Mouse (Mus musculus): ENCODE measurements at regions not wholly inside any gene's neighbourhood (a gene's known extent, or its start where the extent isn't known, plus 50 kb on each side); places are given as distances from the start of the nearest gene placed in this dataset.

GRCm38 (mm10) chr3:143834725-143835124 is 370.3 kb downstream of the Lmo4 start:
- WGBS = 75% methylated on average over 2 of the region's 2 CpGs
- no peak overlapping the region for H3K9ac ChIP-seq

GRCm38 (mm10) chr3:143823395-143823777 is 381.6 kb downstream of the Lmo4 start:
- Histone ChIP-seq H3K4me3 (no peak overlapping the region), H3K9ac (no peak overlapping the region), H3K36me3 (no peaks in the 10 kb centered on the region), H3K27ac (no peak overlapping the region), H3K4me2 (no peak overlapping the region), H3K4me1 (peaks cover 4% of the 10 kb centered on the region; the same call in 1 of the 2 replicates), H3K9me3 (no peaks in the 10 kb centered on the region), H3K27me3 (no peaks in the 10 kb centered on the region)
- ATAC-seq (ENCODE audit: insufficient number of reproducible peaks, insufficient read depth, low FRiP score, low TSS enrichment, low read depth) = no peak
- WGBS = 69% methylated on average over 1 of the region's 1 CpGs

More at GRCm38 (mm10) chr3:143834725-143835124, 370.3 kb downstream of the Lmo4 start:
- no peaks in the 10 kb centered on the region for H3K27me3 ChIP-seq
- no peaks in the 10 kb centered on the region for H3K4me1 ChIP-seq
- H3K27ac ChIP-seq = no peak overlapping the region
- no peak for ATAC-seq (ENCODE audit: insufficient number of reproducible peaks, insufficient read depth, low FRiP score, low TSS enrichment, low read depth)
- no peaks in the 10 kb centered on the region for H3K36me3 ChIP-seq
- no peak overlapping the region for H3K4me2 ChIP-seq
- no peaks in the 10 kb centered on the region for H3K9me3 ChIP-seq
- H3K4me3 ChIP-seq = no peak overlapping the region

- peaks cover 4% of the 10 kb centered on the region; the same call in 1 of the 2 replicates for H3K4me1 ChIP-seq
- no peak overlapping the region for H3K27ac ChIP-seq
- H3K9ac ChIP-seq = no peak overlapping the region
- H3K4me3 ChIP-seq = no peak overlapping the region
- 70% methylated on average over 8 of the region's 8 CpGs for WGBS
- no peaks in the 10 kb centered on the region for H3K27me3 ChIP-seq
- H3K36me3 ChIP-seq = no peaks in the 10 kb centered on the region
- H3K4me2 ChIP-seq = no peak overlapping the region
- no peak for ATAC-seq (ENCODE audit: insufficient number of reproducible peaks, insufficient read depth, low FRiP score, low TSS enrichment, low read depth)
- no peaks in the 10 kb centered on the region for H3K9me3 ChIP-seq
Measured at GRCm38 (mm10) chr3:143822564-143823394, 382.2 kb downstream of the Lmo4 start.

- Histone ChIP-seq H3K4me2 (no peak overlapping the region), H3K27me3 (peaks cover 6% of the 10 kb centered on the region), H3K4me3 (no peak overlapping the region), H3K9ac (no peak overlapping the region), H3K4me1 (no peaks in the 10 kb centered on the region), H3K36me3 (no peaks in the 10 kb centered on the region), H3K27ac (no peak overlapping the region), H3K9me3 (no peaks in the 10 kb centered on the region)
- WGBS = 64% methylated on average over 8 of the region's 8 CpGs
- no peak for ATAC-seq (ENCODE audit: insufficient number of reproducible peaks, insufficient read depth, low FRiP score, low TSS enrichment, low read depth)
Measured at GRCm38 (mm10) chr3:143807544-143807943, 397.5 kb downstream of the Lmo4 start.

- WGBS = 81% methylated on average over 3 of the region's 3 CpGs
- H3K36me3 ChIP-seq = no peaks in the 10 kb centered on the region
Measured at GRCm38 (mm10) chr3:143806940-143807339, 398.1 kb downstream of the Lmo4 start.

GRCm38 (mm10) chr3:143797850-143798249 is 407.2 kb downstream of the Lmo4 start:
- peak overlapping the region; percentile 28; the same call in 1 of the 2 replicates for H3K4me2 ChIP-seq
- ATAC-seq (ENCODE audit: insufficient number of reproducible peaks, insufficient read depth, low FRiP score, low TSS enrichment, low read depth) = peak; percentile 72; the same call in 1 of the 2 replicates
- 11% methylated on average over 5 of the region's 5 CpGs for WGBS

More at GRCm38 (mm10) chr3:143806940-143807339, 398.1 kb downstream of the Lmo4 start:
- no peak overlapping the region for H3K27ac ChIP-seq
- no peaks in the 10 kb centered on the region for H3K4me1 ChIP-seq
- H3K9me3 ChIP-seq = no peaks in the 10 kb centered on the region
- no peak overlapping the region for H3K4me3 ChIP-seq
- H3K9ac ChIP-seq = no peak overlapping the region
- peaks cover 5% of the 10 kb centered on the region for H3K27me3 ChIP-seq
- no peak for ATAC-seq (ENCODE audit: insufficient number of reproducible peaks, insufficient read depth, low FRiP score, low TSS enrichment, low read depth)
- H3K4me2 ChIP-seq = no peak overlapping the region

GRCm38 (mm10) chr3:143790905-143791304 is 414.1 kb downstream of the Lmo4 start:
- WGBS = 79% methylated on average over 8 of the region's 8 CpGs
- H3K27me3 ChIP-seq = no peaks in the 10 kb centered on the region
- H3K36me3 ChIP-seq = no peaks in the 10 kb centered on the region
- no peak overlapping the region for H3K27ac ChIP-seq
- no peaks in the 10 kb centered on the region for H3K9me3 ChIP-seq
- no peak overlapping the region for H3K9ac ChIP-seq
- no peak for ATAC-seq (ENCODE audit: insufficient number of reproducible peaks, insufficient read depth, low FRiP score, low TSS enrichment, low read depth)
- no peak overlapping the region for H3K4me3 ChIP-seq
- H3K4me2 ChIP-seq = no peak overlapping the region
- peaks cover 22% of the 10 kb centered on the region for H3K4me1 ChIP-seq

More at GRCm38 (mm10) chr3:143797850-143798249, 407.2 kb downstream of the Lmo4 start:
- no peak overlapping the region for H3K9ac ChIP-seq
- H3K36me3 ChIP-seq = no peaks in the 10 kb centered on the region
- H3K27me3 ChIP-seq = peaks cover 8% of the 10 kb centered on the region
- H3K4me1 ChIP-seq = peaks cover 11% of the 10 kb centered on the region
- H3K27ac ChIP-seq = no peak overlapping the region
- no peaks in the 10 kb centered on the region for H3K9me3 ChIP-seq
- H3K4me3 ChIP-seq = no peak overlapping the region

- Histone ChIP-seq H3K4me3 (no peak overlapping the region), H3K9ac (no peak overlapping the region), H3K4me2 (no peak overlapping the region), H3K4me1 (peaks cover 22% of the 10 kb centered on the region), H3K27me3 (no peaks in the 10 kb centered on the region), H3K27ac (no peak overlapping the region), H3K36me3 (no peaks in the 10 kb centered on the region), H3K9me3 (no peaks in the 10 kb centered on the region)
- 40% methylated on average over 8 of the region's 8 CpGs for WGBS
- no peak for ATAC-seq (ENCODE audit: insufficient number of reproducible peaks, insufficient read depth, low FRiP score, low TSS enrichment, low read depth)
Measured at GRCm38 (mm10) chr3:143789932-143790570, 415.0 kb downstream of the Lmo4 start.

GRCm38 (mm10) chr3:143786889-143787288 is 418.1 kb downstream of the Lmo4 start:
- Histone ChIP-seq H3K36me3 (no peaks in the 10 kb centered on the region), H3K9ac (no peak overlapping the region), H3K4me2 (no peak overlapping the region), H3K27ac (no peak overlapping the region), H3K9me3 (no peaks in the 10 kb centered on the region), H3K4me1 (peaks cover 22% of the 10 kb centered on the region), H3K4me3 (no peak overlapping the region), H3K27me3 (no peaks in the 10 kb centered on the region)
- no peak for ATAC-seq (ENCODE audit: insufficient number of reproducible peaks, insufficient read depth, low FRiP score, low TSS enrichment, low read depth)
- WGBS = 93% methylated on average over 8 of the region's 8 CpGs

- WGBS = 61% methylated on average over 3 of the region's 3 CpGs
- peaks cover 16% of the 10 kb centered on the region for H3K4me1 ChIP-seq
- ATAC-seq (ENCODE audit: insufficient number of reproducible peaks, insufficient read depth, low FRiP score, low TSS enrichment, low read depth) = no peak
- no peaks in the 10 kb centered on the region for H3K36me3 ChIP-seq
- no peak overlapping the region for H3K4me3 ChIP-seq
- no peak overlapping the region for H3K27ac ChIP-seq
- no peaks in the 10 kb centered on the region for H3K9me3 ChIP-seq
- H3K27me3 ChIP-seq = no peaks in the 10 kb centered on the region
- H3K4me2 ChIP-seq = no peak overlapping the region
- no peak overlapping the region for H3K9ac ChIP-seq
Measured at GRCm38 (mm10) chr3:143784353-143784791, 420.6 kb downstream of the Lmo4 start.

- Histone ChIP-seq H3K4me2 (no peak overlapping the region), H3K27ac (no peak overlapping the region), H3K4me1 (no peaks in the 10 kb centered on the region), H3K9ac (no peak overlapping the region), H3K9me3 (no peaks in the 10 kb centered on the region), H3K4me3 (no peak overlapping the region), H3K36me3 (no peaks in the 10 kb centered on the region), H3K27me3 (no peaks in the 10 kb centered on the region)
- 66% methylated on average over 2 of the region's 2 CpGs for WGBS
- no peak for ATAC-seq (ENCODE audit: insufficient number of reproducible peaks, insufficient read depth, low FRiP score, low TSS enrichment, low read depth)
Measured at GRCm38 (mm10) chr3:143778161-143778560, 426.9 kb downstream of the Lmo4 start.

GRCm38 (mm10) chr3:143759337-143759736 is 445.7 kb downstream of the Lmo4 start:
- Histone ChIP-seq H3K9ac (no peak overlapping the region), H3K27me3 (no peaks in the 10 kb centered on the region), H3K4me1 (no peaks in the 10 kb centered on the region), H3K27ac (no peak overlapping the region), H3K36me3 (no peaks in the 10 kb centered on the region), H3K4me2 (no peak overlapping the region), H3K9me3 (no peaks in the 10 kb centered on the region), H3K4me3 (no peak overlapping the region)
- no peak for ATAC-seq (ENCODE audit: insufficient number of reproducible peaks, insufficient read depth, low FRiP score, low TSS enrichment, low read depth)
- WGBS = 90% methylated on average over 1 of the region's 1 CpGs

Data from embryonic facial prominence, embryonic 13.5 days (tissue).